Mouse (Mus musculus) adrenal gland, postnatal 10 days (tissue): Measurements from ENCODE around the gene Prkcg. TPM values are rescaled to one million over a fixed set of nuclear protein-coding genes. Genes with fewer than 3 reads are reported as not detected.
"Not testable (repeated sequence)": the region's sequence is repeated elsewhere in the genome, so short reads cannot be mapped to it uniquely, and the experiment has no call there.

ENCODE experiments used
- DNase-seq: peaks from one replicate; pipeline ENCODE4 v3.0.0; 2021; ENCODE audit warnings: mixed read lengths
- long read RNA-seq, 2 experiments: library from polyadenylated mRNA; stranded (forward); transcript quantifications; one replicate each; pipeline ENCODE4 v2.0.0; 2021
- total RNA-seq, 2 experiments: library from RNA; stranded (reverse); gene quantifications; 2 replicates each; pipeline ENCODE4 v1.2.3; 2021

The Prkcg gene
- total RNA-seq = 1 to 10 TPM; 1.6 to 2.6 TPM
- long read RNA-seq, experiment 1 = 0 reads
- long read RNA-seq, experiment 2, partial matches to known transcripts = 0 of 17 reads
- long read RNA-seq, experiment 2, other reads (novel, unspliced or antisense) = 17 of 17 reads

DNA sequence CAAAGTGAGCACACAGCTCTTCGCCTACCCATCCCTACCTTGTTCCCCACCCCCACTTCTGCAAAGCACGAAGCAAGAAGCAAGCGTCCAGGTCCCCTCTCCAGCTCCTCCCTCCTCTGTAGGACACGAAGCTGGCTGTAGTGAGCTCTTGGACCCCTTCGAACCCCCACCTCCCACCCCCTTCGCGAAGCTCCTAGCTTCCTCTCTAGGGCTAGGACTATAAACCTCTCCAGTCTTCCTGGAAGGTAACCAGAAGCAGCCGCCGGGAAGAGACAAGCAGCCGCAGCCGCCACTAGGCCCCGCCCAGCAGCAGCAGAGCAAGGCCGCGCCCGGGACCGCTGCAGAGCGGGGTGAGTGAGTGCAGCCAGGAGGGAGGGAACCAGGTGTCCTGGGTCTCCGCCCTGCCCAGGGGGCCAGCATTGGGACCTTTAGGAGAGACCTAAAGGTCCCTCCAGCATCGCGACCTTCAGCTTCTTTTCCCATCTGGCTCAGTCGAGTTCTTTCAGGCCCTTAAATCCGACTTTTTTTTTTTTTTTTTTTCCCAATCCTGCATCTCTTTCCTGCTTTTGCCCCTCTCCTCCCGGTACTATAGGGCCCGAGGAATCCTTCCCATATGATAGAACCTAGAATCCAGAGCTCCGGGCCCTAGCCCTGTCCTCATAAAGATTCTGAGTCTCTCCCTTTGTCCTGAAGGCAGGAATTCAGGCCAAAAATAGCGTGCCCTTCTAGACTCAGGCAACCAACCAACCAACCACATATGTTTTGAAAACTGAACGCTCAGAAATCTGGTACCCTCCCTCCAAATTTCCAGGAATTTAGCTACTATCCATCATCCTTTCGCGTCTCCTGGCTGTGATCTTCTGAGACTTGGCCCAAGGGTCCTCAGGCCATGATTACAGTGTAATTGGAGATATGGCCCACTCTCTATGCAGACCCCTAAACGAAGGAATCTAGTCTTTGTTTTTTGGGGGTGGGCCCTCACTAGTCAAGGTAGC lies at the start of gene Prkcg, which contains the start of gene Myadm:
TSS of gene Prkcg (plus strand) at position 204 of the 995 bp plus-strand sequence.
TSS of gene Myadm (plus strand) at position 105 of the 995 bp plus-strand sequence.
- peak; percentile 91 for DNase-seq

DNA sequence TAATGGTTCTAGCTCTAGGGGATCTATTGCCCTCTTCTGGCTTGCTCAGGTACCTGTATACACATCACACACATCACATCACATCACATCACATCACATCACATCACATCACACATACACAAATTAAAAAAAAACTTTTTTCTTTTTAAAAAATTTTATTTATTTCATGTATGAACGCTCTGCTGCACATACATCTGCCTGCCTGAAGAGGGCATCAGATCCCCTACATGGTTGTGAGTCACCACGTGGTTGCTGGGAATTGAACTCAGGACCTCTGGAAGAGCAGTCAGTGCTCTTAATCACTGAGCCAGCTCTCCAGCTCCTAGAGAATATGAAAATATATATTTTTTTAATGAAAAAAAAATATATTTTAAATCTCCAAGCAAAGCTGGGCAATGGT lies 49.8 kb upstream of the Prkcg start:
- no peak for DNase-seq

DNA sequence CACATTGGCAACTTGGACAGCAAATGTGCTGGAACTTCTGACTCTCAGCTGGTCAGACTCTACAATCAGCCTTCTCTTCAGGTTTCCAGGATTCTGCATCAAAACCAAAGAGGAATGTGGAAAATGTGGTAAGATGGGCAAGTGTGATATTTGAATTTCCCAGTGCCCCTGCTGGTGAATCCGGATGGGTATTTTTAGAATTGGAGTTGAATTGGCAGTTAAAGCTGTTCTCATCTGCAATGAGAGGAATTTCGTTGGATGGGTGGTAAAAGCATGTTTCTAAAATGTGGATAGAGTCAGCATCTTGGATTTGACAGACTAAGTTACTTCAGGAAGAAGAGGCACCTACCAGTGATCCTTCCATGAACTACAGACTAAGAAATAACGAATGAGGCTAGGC lies 28.3 kb upstream of the Prkcg start:
- no peak for DNase-seq

DNA sequence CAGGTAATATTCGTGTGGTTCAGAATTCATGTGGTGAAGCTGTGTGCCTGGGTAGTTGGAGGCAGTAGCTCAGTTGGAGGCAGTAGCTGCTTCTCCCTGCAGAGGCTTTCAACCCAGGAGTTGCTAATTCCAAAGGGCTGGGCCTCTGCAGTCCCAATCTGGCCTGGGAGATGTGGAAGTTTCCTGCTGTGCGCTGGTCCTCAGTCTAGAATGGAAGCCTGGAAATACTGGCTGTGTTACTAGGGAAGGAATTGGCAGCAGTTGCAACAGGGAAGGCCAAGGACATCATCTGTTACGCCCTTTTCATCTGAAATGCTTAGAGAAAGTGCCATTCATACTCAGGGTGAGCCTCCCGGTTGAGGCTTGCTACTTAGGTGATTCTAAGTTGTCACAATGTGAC lies 27.5 kb upstream of the Prkcg start:
- peak; percentile 32 for DNase-seq

DNA sequence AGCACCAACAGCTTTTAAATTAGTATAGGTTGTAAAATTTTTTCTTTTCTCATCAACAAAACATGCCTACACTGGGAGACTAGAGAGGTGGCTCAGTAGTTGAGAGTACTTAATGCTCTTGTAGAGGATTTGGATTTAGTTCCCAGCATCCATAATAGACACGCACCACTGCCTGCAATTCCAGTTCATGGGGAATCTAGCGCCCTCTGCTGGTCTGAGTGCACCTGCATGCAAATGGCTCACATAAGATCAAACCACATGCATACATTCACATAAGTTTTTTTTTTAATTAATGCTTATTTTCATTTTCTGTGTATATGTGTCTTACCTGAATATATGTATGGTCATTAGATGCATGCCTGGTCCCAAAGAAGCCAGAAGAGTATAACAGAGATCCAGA lies 26.2 kb upstream of the Prkcg start:
- peak; percentile 60 for DNase-seq

DNA sequence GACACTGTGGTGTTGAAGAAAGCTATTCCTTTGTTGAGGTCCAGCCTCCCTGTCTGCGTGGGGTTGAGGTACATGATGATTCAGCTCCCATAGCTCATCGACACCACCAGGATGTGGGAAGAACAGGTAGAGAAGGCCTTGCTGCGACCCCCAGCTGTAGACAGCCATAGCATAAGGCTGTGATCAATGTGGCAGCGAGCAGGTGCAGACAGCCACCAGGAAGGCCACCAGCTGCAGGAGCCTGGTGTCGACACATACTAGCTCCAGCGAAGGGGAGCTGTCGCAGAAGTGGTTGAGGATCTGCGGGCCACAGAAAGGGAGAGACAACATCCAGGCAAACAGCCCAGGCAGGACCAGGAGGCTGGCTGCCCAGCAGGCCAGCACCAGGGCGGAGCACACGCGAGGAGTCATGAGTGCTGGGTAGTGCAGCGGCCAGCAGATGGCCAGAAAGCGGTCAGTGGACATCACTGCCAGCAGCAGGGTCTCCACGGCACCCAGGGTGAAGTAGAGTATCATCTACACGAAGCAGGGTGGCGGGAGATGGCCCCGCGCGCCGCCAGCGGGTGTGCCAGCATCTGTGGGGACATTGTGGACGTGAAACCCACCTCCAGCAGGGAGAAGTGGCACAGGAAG lies 24.5 kb upstream of the Prkcg start:
- no peak for DNase-seq

DNA sequence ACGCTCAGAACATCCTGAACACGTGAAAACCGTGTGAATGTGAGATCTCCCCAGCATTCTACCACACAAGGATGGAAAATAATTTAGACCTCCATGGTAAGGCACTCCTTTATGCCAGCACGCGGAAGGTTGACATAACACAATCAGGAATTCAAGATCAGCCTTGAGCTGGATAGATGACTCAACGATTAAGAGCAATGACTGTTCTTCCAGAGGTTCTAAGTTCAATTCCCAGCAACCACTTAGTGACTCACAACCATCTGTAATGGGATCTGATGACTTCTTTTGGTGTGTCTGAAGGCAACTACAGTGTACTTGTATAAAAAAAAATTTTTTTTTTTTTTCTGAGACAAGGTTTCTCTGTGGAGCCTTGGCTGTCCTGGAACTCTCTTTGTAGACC lies 23.7 kb upstream of the Prkcg start:
- no peak for DNase-seq

DNA sequence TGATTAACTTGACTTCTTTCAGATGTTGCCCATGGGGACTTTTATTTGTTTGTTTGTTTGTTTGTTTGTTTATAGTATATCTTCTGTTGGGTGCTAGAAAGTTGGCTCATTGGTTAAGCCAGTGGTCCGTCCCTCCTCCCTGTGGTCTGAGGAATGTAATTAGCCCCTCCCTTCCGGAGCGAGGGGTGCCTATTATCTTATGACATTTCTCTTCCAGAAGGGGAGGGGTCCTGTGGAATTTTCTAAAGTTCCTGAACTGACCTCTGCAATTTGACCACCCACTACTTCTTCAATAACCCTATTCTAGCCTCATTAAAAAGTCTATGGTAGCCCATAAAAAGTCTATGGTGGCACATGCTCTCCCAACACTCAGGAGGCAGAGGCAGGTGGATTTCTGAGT lies 21.7 kb upstream of the Prkcg start:
- no peak for DNase-seq

DNA sequence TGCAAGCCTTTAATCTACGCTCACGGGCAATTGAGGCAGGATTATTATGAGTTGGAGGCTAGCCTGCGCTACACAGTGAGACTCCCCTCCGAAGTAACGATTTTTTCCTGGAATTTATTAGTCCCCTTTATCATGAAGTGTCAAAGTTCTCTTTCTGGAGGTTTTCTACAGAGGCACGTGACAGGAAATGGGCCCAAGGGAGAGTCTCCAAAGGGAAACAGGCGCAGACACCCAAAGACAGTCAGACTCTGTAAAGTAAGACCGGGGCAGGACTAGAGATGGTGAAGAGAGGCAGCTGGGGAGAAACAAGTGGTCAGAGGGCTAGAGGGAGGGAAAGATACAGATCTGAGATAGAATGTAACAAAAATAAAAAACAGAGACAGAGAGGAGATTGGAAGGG lies 21.1 kb upstream of the Prkcg start:
- no peak for DNase-seq

DNA sequence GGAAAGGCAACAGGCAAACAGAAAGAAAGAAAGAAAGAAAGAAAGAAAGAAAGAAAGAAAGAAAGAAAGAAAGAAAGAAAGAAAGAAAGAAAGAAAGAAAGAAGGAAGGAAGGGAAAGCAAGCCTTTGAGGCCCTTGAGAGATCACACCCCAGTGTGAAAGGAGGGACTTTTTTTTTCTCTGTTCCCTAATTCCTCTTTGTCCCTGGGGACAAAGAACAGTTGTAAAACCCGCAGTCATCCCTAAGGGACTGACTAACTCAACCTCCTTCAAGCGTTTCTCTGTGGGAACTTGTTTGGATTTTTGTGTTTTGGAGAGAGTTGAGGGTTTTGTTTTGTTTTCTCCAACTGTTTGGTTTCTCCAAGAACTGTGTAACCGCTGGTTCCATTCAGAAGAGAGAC lies 20.7 kb upstream of the Prkcg start:
- no peak for DNase-seq

DNA sequence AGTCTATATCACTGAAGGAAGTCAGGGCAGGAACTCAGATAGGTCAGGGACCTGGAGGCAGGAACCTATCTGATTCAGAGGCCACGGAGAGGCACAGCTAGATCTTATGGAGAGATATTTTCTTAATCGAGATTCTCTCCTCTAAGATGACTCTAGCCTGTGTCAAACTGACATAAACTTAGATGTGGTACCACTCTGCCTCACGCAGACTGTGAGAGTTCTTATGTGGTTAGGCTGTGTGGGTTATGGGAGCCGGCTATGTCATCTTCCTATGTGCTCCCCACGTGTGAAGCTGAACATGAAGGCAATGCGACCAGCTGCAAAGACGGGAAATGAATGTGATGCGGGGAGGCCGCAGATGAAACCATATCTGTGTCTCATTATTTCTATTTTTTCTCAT lies 16.8 kb upstream of the Prkcg start:
- DNase-seq = no peak

DNA sequence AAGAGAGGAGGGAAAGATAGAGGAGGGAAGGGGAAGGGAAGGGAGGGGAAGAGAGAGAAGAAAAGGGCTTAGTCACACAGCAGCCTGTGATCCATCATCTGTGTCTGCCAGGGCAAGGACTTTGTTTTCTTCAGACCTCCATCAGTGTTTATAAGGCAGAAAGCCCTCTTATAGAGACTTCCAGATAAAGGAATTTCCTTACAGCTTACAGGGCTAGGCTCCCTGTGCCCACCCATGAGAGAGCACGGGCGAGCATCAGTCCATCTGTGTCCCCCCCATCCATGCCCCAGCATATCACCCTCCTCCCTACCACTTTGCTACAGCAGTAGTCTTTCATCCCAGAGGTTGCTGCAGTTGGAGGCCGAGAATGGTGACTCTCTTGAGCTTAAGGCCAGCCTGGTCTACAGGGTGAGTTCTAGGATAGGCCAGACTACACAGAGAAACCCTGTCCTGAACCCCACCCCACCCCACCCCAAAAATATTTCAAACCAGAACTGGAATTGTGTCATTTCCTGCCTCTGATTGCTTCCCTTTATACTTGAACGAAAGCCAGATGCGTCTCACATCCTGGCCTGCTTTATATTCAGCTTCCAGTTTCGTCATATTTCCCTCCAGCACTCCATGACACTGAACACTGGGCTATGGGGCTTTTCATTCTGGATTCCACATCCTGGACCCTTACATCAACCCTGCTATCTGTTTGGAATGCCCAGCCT lies 13.4 kb upstream of the Prkcg start:
- DNase-seq = no peak

DNA sequence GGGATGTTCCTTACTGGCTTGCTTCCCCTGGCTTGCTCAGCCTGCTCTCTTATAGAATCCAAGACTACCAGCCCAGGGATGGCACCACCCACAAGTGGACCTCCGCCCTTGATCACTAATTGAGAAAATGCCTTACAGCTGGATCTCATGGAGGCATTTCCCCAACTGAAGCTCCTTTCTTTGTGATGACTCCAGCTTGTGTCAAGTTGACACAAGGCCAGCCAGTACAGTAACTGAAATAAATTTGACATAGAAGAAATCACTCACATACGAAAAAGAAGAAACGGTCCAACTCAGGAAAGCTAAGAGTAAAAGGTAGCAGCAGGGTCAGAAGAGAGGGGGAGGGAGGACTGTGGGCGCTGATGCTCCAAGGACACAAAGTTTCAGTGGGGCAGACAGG lies 12.2 kb upstream of the Prkcg start:
- DNase-seq = not testable (repeated sequence)

DNA sequence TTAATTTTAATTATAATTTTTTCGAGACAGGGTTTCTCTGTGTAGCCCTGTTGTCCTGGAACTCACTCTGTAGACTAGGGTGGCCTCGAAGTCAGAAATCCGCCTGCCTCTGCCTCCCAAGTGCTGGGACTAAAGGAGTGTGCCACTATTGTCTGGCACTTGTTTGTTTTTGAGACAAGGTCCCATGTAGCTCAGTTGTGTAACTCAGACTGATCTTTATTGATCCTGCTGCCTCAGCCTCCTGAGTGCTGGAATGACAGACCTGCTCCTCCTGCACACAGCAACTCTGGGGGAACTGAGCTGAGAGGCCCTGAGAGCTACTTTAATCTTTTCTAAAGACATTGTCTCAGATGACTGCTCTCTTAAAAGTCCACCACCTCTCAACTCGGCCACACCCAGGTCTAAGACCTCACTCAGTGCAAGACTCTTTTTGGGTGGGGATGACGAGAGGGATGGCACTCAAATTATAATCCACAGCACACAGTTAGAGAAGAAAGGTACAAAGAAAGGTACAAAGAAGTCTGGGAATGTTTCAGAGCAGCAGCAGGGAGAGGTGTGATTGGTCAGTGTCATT lies 8.8 kb upstream of the Prkcg start:
- no peak for DNase-seq

DNA sequence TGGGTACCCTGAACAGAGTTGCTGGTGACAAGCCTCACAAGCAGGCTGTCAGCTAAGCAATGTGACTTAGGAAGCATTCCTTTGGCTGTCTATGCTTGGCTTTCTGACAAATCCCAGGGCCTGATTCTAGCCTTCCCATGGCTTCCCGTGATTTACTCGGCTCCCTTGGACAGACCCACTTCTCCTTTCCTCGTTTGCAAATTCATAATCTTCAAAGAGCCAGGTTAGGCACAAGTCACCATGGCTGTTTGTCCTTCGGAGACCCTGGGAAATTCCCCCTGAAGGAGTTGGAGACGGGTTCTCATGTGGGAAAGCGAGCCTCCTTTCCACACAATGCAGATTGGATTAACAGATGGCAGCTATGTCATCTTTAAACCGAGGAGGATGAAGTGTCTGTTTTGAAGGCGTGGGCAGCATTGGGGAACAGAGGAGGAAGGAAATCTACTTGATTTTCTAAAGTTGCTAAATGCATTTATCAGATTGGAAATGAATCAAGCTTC lies 8.3 kb upstream of the Prkcg start:
- DNase-seq = no peak

DNA sequence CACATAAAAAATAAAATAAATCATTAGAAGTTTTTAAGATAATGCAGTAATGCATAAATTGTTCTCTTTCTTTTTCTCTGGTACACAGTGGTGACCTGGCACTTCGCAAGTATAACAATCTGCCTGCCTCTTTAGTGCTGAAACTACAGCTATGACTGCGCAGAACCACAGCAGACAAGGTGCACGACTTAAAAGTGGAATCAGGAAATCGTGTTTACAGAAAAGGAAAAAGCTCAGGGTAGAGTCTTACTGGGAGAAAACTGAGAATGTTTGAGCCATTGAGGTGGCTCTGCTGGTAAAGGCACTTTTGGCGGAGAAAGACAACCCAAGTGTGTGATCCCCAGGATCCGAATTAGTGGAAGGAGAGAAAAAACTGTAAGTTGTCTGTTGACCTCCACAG lies 7.2 kb upstream of the Prkcg start:
- DNase-seq = no peak

DNA sequence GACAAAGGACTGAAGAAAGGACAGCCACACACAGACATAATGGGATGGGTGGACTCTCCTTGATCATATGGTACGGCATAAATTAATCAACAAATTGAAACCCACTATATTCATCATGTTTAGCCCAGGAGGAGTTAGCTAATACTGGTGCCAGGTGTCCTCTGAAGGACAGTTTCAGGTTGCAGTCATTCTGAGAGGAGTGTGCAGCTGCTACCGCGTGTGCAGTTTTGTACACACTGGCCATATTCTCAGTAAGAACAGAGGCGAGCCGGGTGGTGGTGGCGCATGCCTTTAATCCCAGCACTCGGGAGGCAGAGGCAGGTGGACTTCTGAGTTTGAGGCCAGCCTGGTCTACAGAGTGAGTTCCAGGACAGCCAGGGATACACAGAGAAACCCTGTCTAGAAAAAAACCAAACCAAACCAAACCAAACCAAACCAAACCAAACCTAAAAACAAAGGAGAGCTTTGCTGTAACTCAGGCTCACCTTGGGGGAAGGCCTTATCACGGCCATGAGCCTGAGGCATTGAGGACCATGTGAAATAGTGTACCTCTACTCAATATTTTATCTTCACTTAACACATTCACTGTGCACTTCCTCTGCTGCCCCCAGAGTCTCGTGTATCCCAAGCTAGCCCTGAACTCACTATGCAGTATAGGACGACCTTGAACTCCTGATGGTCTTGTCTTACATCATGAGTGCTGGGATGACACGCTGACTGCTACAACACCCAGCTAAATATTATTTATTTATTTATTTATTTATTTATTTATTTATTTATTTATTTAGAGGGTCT lies 5.7 kb upstream of the Prkcg start:
- DNase-seq = no peak

DNA sequence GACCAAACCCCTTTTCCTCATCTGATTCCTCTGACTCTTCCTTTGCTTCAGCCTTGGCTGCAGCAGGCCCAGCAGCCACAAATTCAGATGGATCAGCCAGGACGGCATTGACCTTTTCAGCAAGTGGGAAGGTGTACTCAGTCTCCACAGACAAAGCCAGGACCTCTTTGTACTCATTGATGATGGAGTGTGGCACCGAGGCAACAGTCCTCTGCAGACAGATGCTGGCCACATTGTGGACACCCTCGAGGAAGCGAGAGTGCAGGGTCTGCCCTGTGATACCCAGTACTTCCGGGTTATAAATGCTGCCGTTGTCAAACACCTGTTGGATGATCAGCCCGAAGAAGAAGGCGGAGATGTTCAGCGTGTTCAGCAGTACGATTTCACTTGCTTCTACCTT lies 4.4 kb upstream of the Prkcg start:
- DNase-seq = no peak

DNA sequence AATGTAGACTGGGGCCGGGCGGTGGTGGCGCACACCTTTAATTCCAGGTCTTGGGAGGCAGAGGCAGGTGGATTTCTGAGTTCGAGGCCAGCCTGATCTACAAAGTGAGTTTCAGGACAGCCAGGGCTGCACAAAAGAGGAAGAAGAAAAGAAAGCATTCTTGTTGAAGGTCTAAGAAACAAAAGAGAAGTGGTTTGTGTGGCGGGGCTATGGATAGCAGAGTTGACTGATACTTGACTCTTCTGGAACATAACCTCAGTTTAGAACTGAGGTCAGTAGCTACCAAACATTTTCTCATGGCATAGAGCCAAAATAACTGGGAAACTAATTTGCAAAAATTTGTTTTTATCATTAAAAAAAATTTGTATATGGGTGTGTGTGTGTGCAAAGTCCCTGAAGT lies 2.9 kb upstream of the Prkcg start:
- no peak for DNase-seq

DNA sequence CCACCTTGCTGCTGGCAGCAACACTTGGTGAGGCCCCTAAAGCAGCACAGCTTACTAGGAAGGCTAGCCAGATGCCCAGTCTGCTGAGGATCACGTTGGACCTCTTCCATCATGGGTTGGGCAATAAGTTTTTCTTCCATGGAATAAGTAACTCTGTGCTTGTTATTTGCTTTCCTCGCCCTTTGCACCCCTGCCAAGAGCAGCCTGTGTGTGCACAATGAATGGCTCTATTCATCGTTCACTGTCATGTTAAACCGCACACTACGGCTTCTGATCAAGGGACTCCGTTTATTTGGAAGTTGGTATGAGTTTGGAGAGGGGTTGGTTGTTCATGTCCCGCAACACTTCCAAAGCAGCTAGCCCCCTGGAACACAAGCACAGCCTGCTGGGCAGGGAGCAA lies 1.8 kb upstream of the Prkcg start:
- peak; percentile 59 for DNase-seq
